In genomic region chr6:125975788-125976465, GRCm38 (mm10) we compare ENCODE assay signal across 19 mouse cellular contexts.
A peak's percentile ranks its signal among the peaks of the same experiment; 100 is the strongest.
DNase-seq lines count a peak whose midpoint lies in the region; ATAC-seq and TF ChIP-seq lines count a peak whose summit lies in the region.
"Had no signal": no experiment of that assay in that cellular context is flagged by ENCODE, and none has a peak within 500 bp of the region (broad histone marks: within the 10 kb centered on the region; RNA-seq: fewer than 3 reads in every experiment).

No protein-coding gene starts in this region.

- DNase-seq in midbrain, embryonic 14.5 days = peak; percentile 3
- no peak for DNase-seq in midbrain, postnatal 0 days (ENCODE audit: low spot score)
- peak; percentile 17 for DNase-seq in kidney, adult 11 months
- peak; percentile 31 for DNase-seq in kidney, postnatal 14 days
- DNase-seq in left cerebral cortex, adult 11 months (ENCODE audit: low spot score) = no peak
- DNase-seq in right cerebral cortex, adult 2 months (ENCODE audit: low spot score in 2 of 2) = no peak
- DNase-seq: adrenal gland, adult 8-10 months; cerebellum, adult 8-10 months; gastrocnemius, postnatal 14 days had no signal

- H3K4me3 ChIP-seq in midbrain, embryonic 14.5 days (replicated peaks; ENCODE audit: low read depth, low read length) = no peak overlapping the region
- no peak overlapping the region for H3K4me3 ChIP-seq in midbrain, postnatal 0 days (ENCODE audit: low read depth, low read length)
- no peak overlapping the region for H3K4me3 ChIP-seq in neural tube, embryonic 15.5 days (replicated peaks)
- H3K4me3 ChIP-seq: embryonic facial prominence, embryonic 15.5 days; heart, embryonic 13.5 days; hindbrain, embryonic 10.5 days; liver, embryonic 12.5 days; midbrain, embryonic 15.5 days; neural tube, embryonic 12.5 days had no signal

- no peaks in the 10 kb centered on the region for H3K27me3 ChIP-seq in midbrain, embryonic 14.5 days (ENCODE audit: control insufficient read depth, insufficient read depth, low read length)
- H3K27me3 ChIP-seq in midbrain, postnatal 0 days (ENCODE audit: insufficient read depth, low read length) = no peaks in the 10 kb centered on the region
- no peaks in the 10 kb centered on the region for H3K27me3 ChIP-seq in neural tube, embryonic 15.5 days (replicated peaks)
- H3K27me3 ChIP-seq: embryonic facial prominence, embryonic 15.5 days; heart, embryonic 13.5 days; liver, embryonic 12.5 days; midbrain, embryonic 15.5 days; neural tube, embryonic 12.5 days had no signal

- H3K36me3 ChIP-seq in midbrain, embryonic 14.5 days (ENCODE audit: control insufficient read depth, insufficient read depth, low read length) = no peaks in the 10 kb centered on the region
- H3K36me3 ChIP-seq in midbrain, postnatal 0 days (ENCODE audit: insufficient read depth, low read length) = no peaks in the 10 kb centered on the region
- no peaks in the 10 kb centered on the region for H3K36me3 ChIP-seq in neural tube, embryonic 15.5 days
- H3K36me3 ChIP-seq: embryonic facial prominence, embryonic 15.5 days; G1E; heart, embryonic 13.5 days; hindbrain, embryonic 10.5 days; liver, embryonic 12.5 days; midbrain, embryonic 15.5 days; neural tube, embryonic 12.5 days had no signal

- no peak for ATAC-seq in midbrain, embryonic 14.5 days (ENCODE audit: low FRiP score, low TSS enrichment)
- no peak for ATAC-seq in midbrain, postnatal 0 days (ENCODE audit: low FRiP score)
- ATAC-seq in neural tube, embryonic 15.5 days (ENCODE audit: low FRiP score) = peak; percentile 70
- ATAC-seq: forebrain, embryonic 14.5 days; liver, embryonic 12.5 days; midbrain, embryonic 15.5 days had no signal

- 57% methylated on average over 15 of the region's 15 CpGs for WGBS in midbrain, embryonic 14.5 days
- WGBS in midbrain, postnatal 0 days = 39% methylated on average over 15 of the region's 15 CpGs
- 56% methylated on average over 15 of the region's 15 CpGs for WGBS in neural tube, embryonic 15.5 days

- H3K4me1 ChIP-seq in midbrain, embryonic 14.5 days (ENCODE audit: control insufficient read depth, insufficient read depth, low read length) = no peaks in the 10 kb centered on the region
- H3K4me1 ChIP-seq in midbrain, postnatal 0 days (ENCODE audit: insufficient read depth, low read length) = no peaks in the 10 kb centered on the region
- no peaks in the 10 kb centered on the region for H3K4me1 ChIP-seq in neural tube, embryonic 15.5 days
- H3K4me1 ChIP-seq: hindbrain, embryonic 10.5 days; liver, embryonic 12.5 days; neural tube, embryonic 12.5 days had no signal

- H3K9ac ChIP-seq in midbrain, embryonic 14.5 days (replicated peaks; ENCODE audit: low read length) = no peak overlapping the region
- no peak overlapping the region for H3K9ac ChIP-seq in midbrain, postnatal 0 days (replicated peaks; ENCODE audit: low read length, poor library complexity, severe bottlenecking)
- H3K9ac ChIP-seq in neural tube, embryonic 15.5 days (replicated peaks) = no peak overlapping the region
- H3K9ac ChIP-seq: embryonic facial prominence, embryonic 15.5 days; heart, embryonic 13.5 days; liver, embryonic 12.5 days; midbrain, embryonic 15.5 days; neural tube, embryonic 12.5 days had no signal

- H3K9me3 ChIP-seq in midbrain, embryonic 14.5 days (ENCODE audit: control insufficient read depth, low read length) = no peaks in the 10 kb centered on the region
- no peaks in the 10 kb centered on the region for H3K9me3 ChIP-seq in midbrain, postnatal 0 days (ENCODE audit: low read length)
- H3K9me3 ChIP-seq in neural tube, embryonic 15.5 days (replicated peaks) = no peaks in the 10 kb centered on the region
- H3K9me3 ChIP-seq: embryonic facial prominence, embryonic 15.5 days; hindbrain, embryonic 10.5 days; liver, embryonic 12.5 days; midbrain, embryonic 15.5 days; neural tube, embryonic 12.5 days had no signal

- H3K27ac ChIP-seq in midbrain, embryonic 14.5 days (replicated peaks; ENCODE audit: low read depth, low read length) = no peak overlapping the region
- no peak overlapping the region for H3K27ac ChIP-seq in midbrain, postnatal 0 days (ENCODE audit: low read depth, low read length)
- H3K27ac ChIP-seq in neural tube, embryonic 15.5 days (replicated peaks) = no peak overlapping the region
- H3K27ac ChIP-seq: embryonic facial prominence, embryonic 15.5 days; heart, embryonic 13.5 days; hindbrain, embryonic 10.5 days; liver, embryonic 12.5 days; macrophage; midbrain, embryonic 15.5 days; neural tube, embryonic 12.5 days had no signal

- H3K4me2 ChIP-seq in midbrain, embryonic 14.5 days (ENCODE audit: low read length) = no peak overlapping the region
- H3K4me2 ChIP-seq in midbrain, postnatal 0 days (ENCODE audit: low read depth, low read length, poor library complexity, severe bottlenecking) = no peak overlapping the region
- H3K4me2 ChIP-seq in neural tube, embryonic 15.5 days = no peak overlapping the region
- H3K4me2 ChIP-seq: embryonic facial prominence, embryonic 15.5 days; heart, embryonic 13.5 days; liver, embryonic 12.5 days; midbrain, embryonic 15.5 days; neural tube, embryonic 12.5 days had no signal

- no peak for TF ChIP-seq CTCF in midbrain, postnatal 0 days (IDR thresholded peaks at IDR 0.05)

Comparison
In these comparisons a context has a peak if more than half of its experiments do, and no peak if none do; other contexts are left out.
1. DNase-seq: peak in midbrain, embryonic 14.5 days (single experiment), kidney, adult 11 months (single experiment) and kidney, postnatal 14 days (single experiment); none in midbrain, postnatal 0 days (single experiment), left cerebral cortex, adult 11 months (single experiment) and right cerebral cortex, adult 2 months (0 of 2).